Mouse (Mus musculus): ENCODE data around the gene Clic1. TPM values are rescaled to one million over a fixed set of nuclear protein-coding genes. Genes with fewer than 3 reads are reported as not detected.

The Clic1 gene
- polyA plus RNA-seq, 1 experiment from 2014 or later = 73.9 TPM

- WGBS = 63% methylated on average over 9 of the region's 9 CpGs
- Histone ChIP-seq H3K4me2 (ENCODE audit: low read depth, low read length) (no peak overlapping the region; the same call in 1 of the 2 replicates), H3K36me3 (replicated peaks; ENCODE audit: control insufficient read depth, insufficient read depth, low read depth, low read length) (peaks cover 17% of the 10 kb centered on the region), H3K9me3 (replicated peaks; ENCODE audit: control insufficient read depth, low read length) (no peaks in the 10 kb centered on the region), H3K4me1 (ENCODE audit: control insufficient read depth, insufficient read depth, low read length) (peaks cover 12% of the 10 kb centered on the region), H3K27ac (replicated peaks; ENCODE audit: low read depth, low read length) (no peak overlapping the region), H3K4me3 (ENCODE audit: low read depth, low read length) (0 out of 2 replicates have a peak overlapping the region, but pooled peaks have one; percentile 5), H3K27me3 (ENCODE audit: control insufficient read depth, insufficient read depth, low read length) (no peaks in the 10 kb centered on the region), H3K9ac (replicated peaks; ENCODE audit: low read length) (peak overlapping the region; percentile 9; the same call in 1 of the 2 replicates)
- ATAC-seq (replicated peaks; ENCODE audit: insufficient number of reproducible peaks, low FRiP score, low TSS enrichment, low read depth) (no peak), DNase-seq (ENCODE audit: low spot score) (no peak)
These were observed 8.6 kb downstream of the Clic1 start for GRCm38 (mm10) chr17:35058316-35058715.

DNA sequence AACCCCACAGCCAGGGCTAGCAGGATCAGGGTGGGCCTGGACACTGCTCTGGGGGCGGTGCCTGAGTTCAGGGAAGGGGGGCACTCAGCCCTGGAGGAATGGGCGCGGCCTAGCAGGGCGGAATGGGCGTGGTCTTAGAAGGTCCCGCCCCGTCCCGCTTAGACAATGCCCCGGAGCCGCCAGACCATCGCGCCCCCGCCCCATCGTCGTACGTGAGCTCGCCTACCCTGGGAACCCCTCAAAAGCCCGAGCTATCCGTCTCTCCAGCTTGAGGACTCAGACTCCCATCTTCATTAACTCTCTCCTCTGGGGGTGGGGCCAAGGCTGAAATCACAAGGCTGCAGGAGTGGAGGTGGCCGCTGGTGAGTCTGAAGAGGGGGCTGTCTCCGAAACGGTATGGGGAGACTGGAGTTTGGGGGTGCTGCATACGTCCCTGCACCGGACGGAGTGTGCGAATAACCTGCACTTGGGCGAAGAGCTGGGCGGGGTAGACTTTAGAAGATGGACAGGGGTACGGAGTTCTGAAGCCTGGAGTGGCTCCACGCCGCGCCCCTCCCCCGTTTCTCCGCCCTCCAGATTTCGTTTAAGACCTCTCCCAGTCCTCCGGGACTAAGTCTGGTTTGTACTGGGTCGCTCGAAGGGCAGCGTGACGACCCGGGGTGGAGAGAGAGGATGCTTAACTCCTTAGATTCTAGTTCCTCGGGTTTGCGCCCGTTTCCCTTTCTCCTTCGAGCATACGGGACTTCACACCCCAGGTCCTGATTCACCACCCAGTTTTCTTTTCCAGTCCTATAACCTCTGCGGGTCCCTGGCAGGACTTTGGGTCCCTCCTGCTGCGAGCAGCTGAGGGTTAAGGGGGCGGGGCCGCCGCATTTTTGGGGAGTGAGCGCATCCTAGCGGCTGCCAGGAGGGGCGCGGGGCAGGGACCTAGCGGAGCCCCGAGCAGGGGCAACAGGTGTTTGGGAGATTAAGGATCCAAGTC lies 9.4 kb downstream of the Clic1 start, which contains the start of gene Ddah2:
Ddah2 (plus strand) TSS at position 125 of the 982 bp plus-strand sequence.
- Histone ChIP-seq H3K9ac (replicated peaks; ENCODE audit: low read length) (peak within 1 kb of the TSS; percentile 92), H3K27me3 (ENCODE audit: control insufficient read depth, insufficient read depth, low read length) (no peaks in the 10 kb centered on the region), H3K4me1 (ENCODE audit: control insufficient read depth, insufficient read depth, low read length) (peaks cover 12% of the 10 kb centered on the region), H3K36me3 (replicated peaks; ENCODE audit: control insufficient read depth, insufficient read depth, low read depth, low read length) (peaks cover 15% of the 10 kb centered on the region), H3K4me2 (ENCODE audit: low read depth, low read length) (peak within 1 kb of the TSS; percentile 84), H3K9me3 (replicated peaks; ENCODE audit: control insufficient read depth, low read length) (no peaks in the 10 kb centered on the region), H3K4me3 (ENCODE audit: low read depth, low read length) (peak within 1 kb of the TSS; percentile 64), H3K27ac (replicated peaks; ENCODE audit: low read depth, low read length) (peak within 1 kb of the TSS; percentile 71)
- WGBS = under 1% methylated on average over 56 of the region's 57 CpGs
- ATAC-seq (replicated peaks; ENCODE audit: insufficient number of reproducible peaks, low FRiP score, low TSS enrichment, low read depth) = peak; percentile 89
- DNase-seq (ENCODE audit: low spot score) = peak; percentile 98

- H3K36me3 ChIP-seq (replicated peaks; ENCODE audit: control insufficient read depth, insufficient read depth, low read depth, low read length) = peaks cover 9% of the 10 kb centered on the region
- WGBS = 24% methylated on average over 14 of the region's 14 CpGs
These were observed 10.3 kb downstream of the Clic1 start for GRCm38 (mm10) chr17:35060071-35060470.

GRCm38 (mm10) chr17:35060737-35061297 lies 11.1 kb downstream of the Clic1 start:
- Histone ChIP-seq H3K4me2 (ENCODE audit: low read depth, low read length) (peak overlapping the region; percentile 84), H3K9ac (replicated peaks; ENCODE audit: low read length) (peak overlapping the region; percentile 92; the same call in 1 of the 2 replicates), H3K27ac (replicated peaks; ENCODE audit: low read depth, low read length) (no peak overlapping the region), H3K9me3 (replicated peaks; ENCODE audit: control insufficient read depth, low read length) (no peaks in the 10 kb centered on the region), H3K36me3 (replicated peaks; ENCODE audit: control insufficient read depth, insufficient read depth, low read depth, low read length) (peaks cover 9% of the 10 kb centered on the region), H3K4me3 (ENCODE audit: low read depth, low read length) (peak overlapping the region; percentile 64), H3K4me1 (ENCODE audit: control insufficient read depth, insufficient read depth, low read length) (peaks cover 16% of the 10 kb centered on the region), H3K27me3 (ENCODE audit: control insufficient read depth, insufficient read depth, low read length) (peaks cover 6% of the 10 kb centered on the region)
- DNase-seq (ENCODE audit: low spot score) (no peak), ATAC-seq (replicated peaks; ENCODE audit: insufficient number of reproducible peaks, low FRiP score, low TSS enrichment, low read depth) (no peak)
- WGBS = 53% methylated on average over 22 of the region's 22 CpGs

More at GRCm38 (mm10) chr17:35060071-35060470, 10.3 kb downstream of the Clic1 start:
- Histone ChIP-seq H3K4me1 (ENCODE audit: control insufficient read depth, insufficient read depth, low read length) (peaks cover 12% of the 10 kb centered on the region), H3K4me2 (ENCODE audit: low read depth, low read length) (peak overlapping the region; percentile 84), H3K4me3 (ENCODE audit: low read depth, low read length) (peak overlapping the region; percentile 64), H3K9ac (replicated peaks; ENCODE audit: low read length) (peak overlapping the region; percentile 92), H3K27ac (replicated peaks; ENCODE audit: low read depth, low read length) (no peak overlapping the region), H3K9me3 (replicated peaks; ENCODE audit: control insufficient read depth, low read length) (no peaks in the 10 kb centered on the region), H3K27me3 (ENCODE audit: control insufficient read depth, insufficient read depth, low read length) (no peaks in the 10 kb centered on the region; the same call in 1 of the 2 replicates)
- ATAC-seq (replicated peaks; ENCODE audit: insufficient number of reproducible peaks, low FRiP score, low TSS enrichment, low read depth) (no peak), DNase-seq (ENCODE audit: low spot score) (no peak)

DNA sequence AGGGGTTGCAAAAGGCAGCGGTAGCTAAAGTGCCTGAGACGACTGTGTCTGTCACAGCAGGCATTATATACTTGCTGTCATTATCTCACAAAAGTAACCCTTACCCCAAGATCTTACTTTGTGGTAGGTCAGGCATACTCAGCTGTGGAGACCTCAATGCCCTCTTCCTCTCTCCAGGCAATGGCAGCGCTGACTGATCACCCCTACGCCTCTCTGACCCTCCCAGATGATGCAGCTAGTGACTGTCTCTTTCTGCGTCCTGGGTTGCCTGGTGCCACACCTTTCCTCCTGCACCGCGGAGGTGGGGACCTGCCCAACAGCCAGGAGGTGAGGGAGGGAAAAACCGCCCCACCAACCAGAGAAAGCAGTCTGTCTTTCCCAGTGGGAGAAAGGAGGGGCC lies 11.5 kb downstream of the Clic1 start:
- Histone ChIP-seq H3K4me1 (ENCODE audit: control insufficient read depth, insufficient read depth, low read length) (peaks cover 16% of the 10 kb centered on the region), H3K27ac (replicated peaks; ENCODE audit: low read depth, low read length) (no peak overlapping the region), H3K36me3 (replicated peaks; ENCODE audit: control insufficient read depth, insufficient read depth, low read depth, low read length) (peaks cover 9% of the 10 kb centered on the region), H3K4me3 (ENCODE audit: low read depth, low read length) (no peak overlapping the region), H3K27me3 (ENCODE audit: control insufficient read depth, insufficient read depth, low read length) (peaks cover 9% of the 10 kb centered on the region), H3K9me3 (replicated peaks; ENCODE audit: control insufficient read depth, low read length) (no peaks in the 10 kb centered on the region), H3K4me2 (ENCODE audit: low read depth, low read length) (no peak overlapping the region; the same call in 1 of the 2 replicates), H3K9ac (replicated peaks; ENCODE audit: low read length) (no peak overlapping the region)
- ATAC-seq (replicated peaks; ENCODE audit: insufficient number of reproducible peaks, low FRiP score, low TSS enrichment, low read depth) (no peak), DNase-seq (ENCODE audit: low spot score) (no peak)
- WGBS = 85% methylated on average over 8 of the region's 8 CpGs

GRCm38 (mm10) chr17:35063466-35063865 lies 13.7 kb downstream of the Clic1 start:
- ATAC-seq (replicated peaks; ENCODE audit: insufficient number of reproducible peaks, low FRiP score, low TSS enrichment, low read depth) (no peak), DNase-seq (ENCODE audit: low spot score) (no peak)
- Histone ChIP-seq H3K4me1 (ENCODE audit: control insufficient read depth, insufficient read depth, low read length) (peaks cover 13% of the 10 kb centered on the region), H3K9ac (replicated peaks; ENCODE audit: low read length) (no peak overlapping the region), H3K27me3 (ENCODE audit: control insufficient read depth, insufficient read depth, low read length) (peaks cover 14% of the 10 kb centered on the region), H3K36me3 (replicated peaks; ENCODE audit: control insufficient read depth, insufficient read depth, low read depth, low read length) (peaks cover 9% of the 10 kb centered on the region), H3K4me3 (ENCODE audit: low read depth, low read length) (no peak overlapping the region), H3K9me3 (replicated peaks; ENCODE audit: control insufficient read depth, low read length) (no peaks in the 10 kb centered on the region), H3K4me2 (ENCODE audit: low read depth, low read length) (no peak overlapping the region), H3K27ac (replicated peaks; ENCODE audit: low read depth, low read length) (no peak overlapping the region)
- WGBS = 93% methylated on average over 3 of the region's 3 CpGs

DNA sequence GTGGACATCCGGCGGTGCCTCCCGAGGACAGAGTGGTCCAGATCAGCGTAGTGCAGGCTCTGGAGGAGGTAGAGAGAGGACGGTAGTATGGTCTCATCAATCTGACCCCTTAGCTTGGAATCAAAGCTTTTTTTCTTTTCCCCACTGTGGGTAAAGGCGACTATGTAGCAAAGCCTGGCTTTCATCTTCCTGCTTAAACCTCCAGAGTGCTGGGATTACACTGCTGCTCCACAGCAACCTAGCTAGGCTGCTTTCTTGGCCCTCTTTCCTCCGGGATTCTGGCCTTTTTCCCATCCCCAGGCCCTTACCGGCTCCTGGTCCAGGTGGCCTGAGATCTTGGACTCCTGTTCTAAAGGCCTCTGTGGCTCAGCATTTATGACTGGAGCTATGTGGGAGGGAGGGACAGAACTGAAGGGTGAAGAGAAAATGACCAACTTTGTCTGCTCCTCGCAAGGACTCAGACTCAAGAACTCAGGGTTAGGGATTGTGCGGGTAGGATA lies 14.7 kb downstream of the Clic1 start:
- peaks cover 14% of the 10 kb centered on the region for H3K27me3 ChIP-seq (ENCODE audit: control insufficient read depth, insufficient read depth, low read length)
- peaks cover 13% of the 10 kb centered on the region for H3K4me1 ChIP-seq (ENCODE audit: control insufficient read depth, insufficient read depth, low read length)
- peak overlapping the region; percentile 27; the same call in 1 of the 2 replicates for H3K4me3 ChIP-seq (ENCODE audit: low read depth, low read length)
- DNase-seq (ENCODE audit: low spot score) = no peak
- ATAC-seq (replicated peaks; ENCODE audit: insufficient number of reproducible peaks, low FRiP score, low TSS enrichment, low read depth) = no peak
- no peaks in the 10 kb centered on the region for H3K9me3 ChIP-seq (replicated peaks; ENCODE audit: control insufficient read depth, low read length)
- no peak overlapping the region; the same call in 1 of the 2 replicates for H3K9ac ChIP-seq (replicated peaks; ENCODE audit: low read length)
- H3K4me2 ChIP-seq (ENCODE audit: low read depth, low read length) = no peak overlapping the region; the same call in 1 of the 2 replicates
- 29% methylated on average over 10 of the region's 10 CpGs for WGBS
- peaks cover 9% of the 10 kb centered on the region for H3K36me3 ChIP-seq (replicated peaks; ENCODE audit: control insufficient read depth, insufficient read depth, low read depth, low read length)
- no peak overlapping the region for H3K27ac ChIP-seq (replicated peaks; ENCODE audit: low read depth, low read length)

Measured in embryonic facial prominence, embryonic 11.5 days (tissue).